Mouse (Mus musculus): ENCODE results near the gene Sardh. TPM values are rescaled to one million over a fixed set of nuclear protein-coding genes. Genes with fewer than 3 reads are reported as not detected.

The Sardh gene
- polyA plus RNA-seq, 1 experiment from 2014 or later: 19.8 TPM

DNA sequence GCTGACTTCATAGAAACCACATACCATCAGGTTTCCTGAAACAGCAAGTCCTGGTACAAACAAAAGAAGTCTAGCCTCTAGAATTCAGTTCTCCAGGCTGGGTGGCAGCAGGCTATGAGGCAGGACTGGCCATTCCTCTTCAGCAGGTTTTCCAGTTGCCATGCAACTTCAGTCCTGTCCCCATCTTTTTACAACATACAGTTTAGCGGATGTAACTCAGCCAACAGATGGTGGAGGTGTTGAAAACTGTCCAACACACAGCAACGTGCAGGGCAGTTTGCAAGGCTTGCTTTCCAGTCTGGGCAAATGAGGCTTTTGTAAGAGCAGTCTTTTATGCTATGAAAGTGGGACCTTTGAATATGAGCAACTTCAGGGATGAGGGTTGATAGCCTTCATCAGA is 103.2 kb downstream of the Sardh start:
- Histone ChIP-seq H3K36me3 (ENCODE audit: control insufficient read depth, insufficient read depth, low read length) (no peaks in the 10 kb centered on the region), H3K27me3 (ENCODE audit: control insufficient read depth, insufficient read depth, low read length) (peaks cover 10% of the 10 kb centered on the region), H3K9me3 (replicated peaks; ENCODE audit: control insufficient read depth, low read length) (no peaks in the 10 kb centered on the region), H3K4me2 (ENCODE audit: low read depth, low read length) (no peak overlapping the region), H3K27ac (ENCODE audit: low read length) (no peak overlapping the region), H3K4me1 (ENCODE audit: control insufficient read depth, insufficient read depth, low read length) (0 out of 2 replicates have a peak, but pooled peaks cover 3% of the 10 kb centered on the region), H3K9ac (ENCODE audit: low read length) (no peak overlapping the region), H3K4me3 (replicated peaks; ENCODE audit: low read length) (no peak overlapping the region)
- no peak for ATAC-seq (ENCODE audit: insufficient read depth, low FRiP score)
- WGBS: 65% methylated on average over 2 of the region's 2 CpGs

DNA sequence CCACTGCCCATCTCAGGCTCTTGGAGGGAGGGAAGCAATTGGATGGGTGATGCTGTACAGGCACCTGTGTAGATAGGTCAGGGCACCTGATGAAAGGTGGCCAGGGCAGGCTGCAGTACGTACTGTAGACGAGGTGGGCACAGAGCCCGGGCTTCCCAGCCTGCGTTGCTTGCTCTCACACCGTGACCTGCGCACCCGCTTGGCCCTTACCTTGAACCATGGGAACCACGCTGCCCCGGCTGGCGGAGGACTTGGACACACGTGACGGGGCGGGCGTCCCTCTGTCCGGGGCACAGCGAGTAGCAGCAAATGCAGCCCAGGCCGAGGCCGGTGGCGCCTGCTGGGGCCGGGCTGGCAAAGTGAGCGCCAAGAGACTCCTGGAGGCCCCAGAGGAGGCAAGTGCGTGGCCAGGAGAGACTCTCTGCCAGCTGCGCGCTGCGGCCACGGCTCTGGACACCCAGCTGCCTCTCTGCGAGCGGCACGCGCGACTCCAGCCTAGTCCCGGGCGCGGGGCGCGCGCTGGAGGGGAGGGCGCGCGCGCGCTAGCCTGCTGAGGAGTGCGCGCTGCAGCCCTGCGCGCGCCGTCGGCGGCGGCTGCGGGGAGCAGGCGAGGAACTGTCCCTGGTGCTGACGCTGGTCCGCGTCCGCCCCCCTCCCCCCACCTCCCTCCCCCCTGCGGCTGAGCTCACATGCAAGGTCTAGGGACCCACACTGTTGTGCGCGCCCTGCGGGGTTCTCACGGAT is 106.0 kb downstream of the Sardh start, which contains the start of gene Fam163b:
Gene Fam163b, minus strand, starts transcription at position 542 of the 744 bp plus-strand sequence.
- no peak within 1 kb of the TSS for H3K9ac ChIP-seq (ENCODE audit: low read length)
- peaks cover 10% of the 10 kb centered on the region for H3K27me3 ChIP-seq (ENCODE audit: control insufficient read depth, insufficient read depth, low read length)
- H3K4me3 ChIP-seq (replicated peaks; ENCODE audit: low read length): peak within 1 kb of the TSS; percentile 33
- no peak within 1 kb of the TSS for H3K27ac ChIP-seq (ENCODE audit: low read length)
- H3K4me2 ChIP-seq (ENCODE audit: low read depth, low read length): peak within 1 kb of the TSS; percentile 54
- under 1% methylated on average over 59 of the region's 62 CpGs for WGBS
- H3K36me3 ChIP-seq (ENCODE audit: control insufficient read depth, insufficient read depth, low read length): no peaks in the 10 kb centered on the region
- H3K4me1 ChIP-seq (ENCODE audit: control insufficient read depth, insufficient read depth, low read length): 0 out of 2 replicates have a peak, but pooled peaks cover 3% of the 10 kb centered on the region
- no peaks in the 10 kb centered on the region for H3K9me3 ChIP-seq (replicated peaks; ENCODE audit: control insufficient read depth, low read length)
- ATAC-seq (ENCODE audit: insufficient read depth, low FRiP score): peak; percentile 62; the same call in 1 of the 2 replicates

Other genes with a start within 250 kb of the Sardh start
- gene Cacfd1, start 238.4 kb downstream of the Sardh start, polyA plus RNA-seq (2015; fragmentation: Nextera tagmentation; extraction: Ambion mirVana): 60.7 and 63.4 TPM in 2 replicates
- gene Slc2a6, start 220.3 kb downstream of the Sardh start, polyA plus RNA-seq (2015; fragmentation: Nextera tagmentation; extraction: Ambion mirVana): 0.77 and 1.2 TPM in 2 replicates
- 0.60 and 9.8 TPM in 2 replicates for gene Mymk, start 176.2 kb downstream of the Sardh start, polyA plus RNA-seq (2015; fragmentation: Nextera tagmentation; extraction: Ambion mirVana)
- 3.6 and 4.0 TPM in 2 replicates for gene Adamtsl2, start 169.0 kb downstream of the Sardh start, polyA plus RNA-seq (2015; fragmentation: Nextera tagmentation; extraction: Ambion mirVana)
- gene Fam163b, start 105.8 kb downstream of the Sardh start, polyA plus RNA-seq (2015; fragmentation: Nextera tagmentation; extraction: Ambion mirVana): 0.04 and 0.10 TPM in 2 replicates
- 0.25 and 0.76 TPM in 2 replicates for gene Dbh, start 83.1 kb downstream of the Sardh start, polyA plus RNA-seq (2015; fragmentation: Nextera tagmentation; extraction: Ambion mirVana)
- 6.5 and 6.8 TPM in 2 replicates for gene Vav2, start 178.7 kb upstream of the Sardh start, polyA plus RNA-seq (2015; fragmentation: Nextera tagmentation; extraction: Ambion mirVana)
- gene Brd3os, start 194.0 kb upstream of the Sardh start, polyA plus RNA-seq (2015; fragmentation: Nextera tagmentation; extraction: Ambion mirVana): 7.6 and 7.7 TPM in 2 replicates

Data from stomach, embryonic 16.5 days (tissue).